Mouse (Mus musculus) cerebellum, adult 8-10 months (tissue): Measurements from ENCODE around the gene Hydin.
"Not testable (repeated sequence)": the region's sequence is repeated elsewhere in the genome, so short reads cannot be mapped to it uniquely, and the experiment has no call there.

Source experiments
- DNase-seq: peaks from one replicate; pipeline ENCODE4 v3.0.0; 2022

Gene Hydin

GRCm38 (mm10) chr8:110454466-110454865 is 187.7 kb downstream of the Hydin start:
- DNase-seq: no peak

GRCm38 (mm10) chr8:110457424-110457823 is 190.6 kb downstream of the Hydin start:
- no peak for DNase-seq

DNA sequence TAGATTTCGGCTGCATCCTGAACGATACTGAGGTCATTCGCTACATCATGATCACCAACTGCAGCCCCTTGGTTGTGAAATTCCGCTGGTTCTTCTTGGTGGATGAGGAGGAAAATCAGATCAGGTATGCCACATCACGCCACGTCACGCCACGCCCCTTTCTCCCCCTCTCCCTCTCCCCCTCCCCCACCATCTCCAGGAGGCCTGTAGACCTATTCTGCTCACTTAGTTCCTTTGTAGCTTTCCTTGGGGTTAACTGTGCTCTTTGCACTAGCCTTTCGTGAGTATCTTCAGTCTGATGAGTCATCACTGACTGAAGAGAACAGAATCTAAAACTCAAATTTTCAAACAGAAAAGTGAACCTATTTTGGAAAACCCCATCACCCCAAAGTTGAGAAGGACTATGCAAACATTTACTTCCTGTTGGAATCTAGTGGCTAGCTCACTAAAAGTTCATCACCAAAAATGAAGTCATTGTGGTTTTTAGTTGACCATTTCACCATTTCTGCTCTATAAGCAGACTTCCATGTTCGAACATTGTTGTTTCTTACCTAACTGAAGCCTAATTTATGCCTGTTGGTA is 195.9 kb downstream of the Hydin start:
- no peak for DNase-seq

- no peak for DNase-seq
Measured at GRCm38 (mm10) chr8:110463773-110464460, 197.1 kb downstream of the Hydin start.

DNA sequence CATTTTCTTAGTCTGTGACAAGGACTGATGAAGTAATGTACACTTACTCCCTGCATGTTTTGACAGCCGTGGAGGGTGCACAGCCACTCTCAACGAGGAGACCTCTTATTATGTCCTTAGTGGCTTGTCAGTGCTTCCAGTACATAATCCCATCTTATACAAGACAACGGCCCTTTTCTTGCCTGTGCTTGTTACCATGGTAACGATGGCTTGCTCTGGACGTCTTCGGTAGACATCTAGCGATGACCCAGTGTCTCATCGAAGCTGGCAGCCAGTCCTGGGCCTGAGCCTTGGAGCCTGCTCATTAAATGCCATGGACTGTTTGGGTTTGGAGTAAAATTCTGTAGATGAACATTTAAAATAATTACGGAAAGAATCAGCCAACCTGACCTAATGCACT is 198.8 kb downstream of the Hydin start:
- no peak for DNase-seq

- no peak for DNase-seq
Measured at GRCm38 (mm10) chr8:110477256-110477655, 210.5 kb downstream of the Hydin start.

GRCm38 (mm10) chr8:110478576-110478975 is 211.8 kb downstream of the Hydin start:
- peak; percentile 71 for DNase-seq

GRCm38 (mm10) chr8:110479401-110479800 is 212.6 kb downstream of the Hydin start:
- DNase-seq: no peak

GRCm38 (mm10) chr8:110482275-110482674 is 215.5 kb downstream of the Hydin start:
- DNase-seq: no peak

DNA sequence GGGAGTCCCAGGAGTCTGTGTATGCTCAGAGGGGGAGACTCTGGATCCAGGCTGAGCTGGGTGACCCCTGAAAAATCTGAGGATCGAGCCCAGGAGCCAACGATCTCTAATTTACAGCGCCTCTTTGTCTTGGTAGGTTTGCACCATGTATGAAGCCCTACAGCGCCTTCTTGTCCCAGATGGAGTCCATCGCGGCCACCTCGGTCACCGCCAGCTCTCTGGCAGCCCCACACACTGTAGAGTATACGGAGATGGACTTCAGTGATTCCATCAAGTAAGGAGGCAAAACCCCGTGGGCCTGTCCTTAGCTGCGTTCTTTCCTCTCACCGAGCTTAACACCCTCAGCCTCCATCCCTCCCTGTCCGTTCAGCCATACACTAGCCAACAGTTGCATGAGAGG is 218.5 kb downstream of the Hydin start:
- DNase-seq: no peak

- no peak for DNase-seq
Measured at GRCm38 (mm10) chr8:110486020-110486419, 219.2 kb downstream of the Hydin start.

DNA sequence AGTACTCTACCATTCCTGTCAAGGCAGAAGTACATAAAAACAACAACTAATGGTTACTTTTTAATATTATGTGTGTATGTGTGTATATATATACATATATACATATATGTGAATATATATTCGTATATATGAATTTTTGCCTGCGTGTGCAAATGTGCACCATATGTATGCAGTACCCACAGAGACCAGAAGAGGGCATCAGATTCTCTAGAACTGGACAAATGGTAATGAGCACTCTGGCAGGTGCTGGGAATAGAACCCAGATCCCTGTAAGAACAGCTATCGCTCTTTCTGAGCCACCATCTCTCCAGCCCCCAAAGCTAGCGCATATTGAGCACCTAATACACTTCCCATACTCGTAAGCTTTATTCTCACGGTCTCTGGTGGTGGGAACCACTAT is 220.9 kb downstream of the Hydin start:
- DNase-seq: no peak

DNA sequence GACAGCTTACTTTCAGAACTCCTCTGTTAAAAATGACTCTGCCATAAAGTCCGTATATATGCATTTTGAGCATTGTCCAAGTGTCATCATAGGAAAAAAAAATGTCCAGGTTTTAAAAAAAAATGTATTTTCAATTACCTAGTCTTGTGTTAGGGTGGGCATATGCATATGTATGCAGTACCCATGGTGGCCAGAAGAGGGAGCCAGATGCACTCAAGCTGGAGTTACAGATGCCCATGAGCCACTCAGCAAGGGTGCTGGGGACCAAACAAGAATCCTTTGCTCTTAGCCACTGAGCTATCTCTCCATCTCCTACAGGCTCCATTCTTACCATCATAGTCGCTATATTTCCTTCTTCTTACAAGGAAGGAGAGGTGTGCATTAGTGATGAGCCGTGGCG is 222.6 kb downstream of the Hydin start:
- DNase-seq: no peak

GRCm38 (mm10) chr8:110491118-110491517 is 224.3 kb downstream of the Hydin start:
- DNase-seq: no peak

DNA sequence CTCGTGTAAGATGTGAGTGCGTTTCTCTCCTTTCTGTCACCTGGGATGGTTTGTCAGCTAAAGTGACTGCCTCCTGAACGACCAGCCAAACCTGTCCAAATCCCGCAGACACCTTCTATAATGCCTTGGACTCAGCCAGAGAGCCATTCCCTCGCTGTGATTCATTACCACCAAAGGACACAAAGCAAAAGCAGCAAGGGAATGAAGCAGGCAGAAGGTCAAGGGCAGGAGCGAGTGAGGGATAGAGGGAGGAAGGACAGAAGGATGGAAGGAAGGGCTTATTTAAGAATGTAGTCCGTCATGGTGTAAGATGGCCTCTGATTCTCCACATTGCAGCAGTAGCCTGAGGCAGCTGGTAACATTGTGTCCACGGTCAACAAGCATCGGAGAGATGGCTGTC is 229.5 kb downstream of the Hydin start:
- no peak for DNase-seq

- no peak for DNase-seq
Measured at GRCm38 (mm10) chr8:110500253-110500652, 233.5 kb downstream of the Hydin start.

DNA sequence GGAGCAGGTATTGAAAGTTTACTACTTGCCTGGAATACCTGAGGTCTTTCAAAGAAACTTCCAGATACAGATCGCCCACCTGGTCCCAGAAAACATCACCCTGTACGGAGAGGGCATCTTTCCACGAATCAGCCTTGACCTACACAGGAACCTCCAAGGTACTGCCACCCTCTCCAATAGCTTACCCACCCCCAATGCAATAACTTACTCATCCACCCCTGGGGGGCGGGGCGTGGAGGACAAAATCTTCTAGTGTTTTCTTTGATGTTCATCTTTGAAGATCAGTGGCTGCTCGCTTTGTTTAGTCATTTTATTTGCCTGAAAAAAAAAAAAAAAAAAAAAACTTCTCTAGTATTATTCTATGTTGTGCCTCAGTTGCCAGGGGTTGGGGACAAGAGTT is 233.9 kb downstream of the Hydin start:
- DNase-seq: no peak

DNA sequence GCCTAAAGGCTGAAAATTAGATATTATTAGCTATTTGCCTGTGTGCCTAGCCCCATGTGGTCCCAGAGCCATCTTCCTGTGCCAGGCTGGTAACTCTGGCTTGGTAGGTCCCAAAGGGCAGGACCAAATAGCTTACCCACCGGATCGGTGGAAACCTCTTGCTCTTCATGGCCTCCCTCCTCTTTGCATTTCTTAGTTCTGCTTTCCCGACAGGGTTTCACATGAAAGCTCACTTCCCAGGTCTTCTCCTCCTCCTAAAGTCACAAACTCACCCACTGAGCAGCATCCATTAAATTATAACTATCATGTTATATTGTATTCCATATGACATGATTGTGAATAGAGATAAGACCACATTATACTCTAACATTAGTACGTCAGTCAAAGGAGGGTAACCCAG is 234.6 kb downstream of the Hydin start:
- DNase-seq: no peak

- DNase-seq: no peak
Measured at GRCm38 (mm10) chr8:110502880-110503279, 236.1 kb downstream of the Hydin start.

DNA sequence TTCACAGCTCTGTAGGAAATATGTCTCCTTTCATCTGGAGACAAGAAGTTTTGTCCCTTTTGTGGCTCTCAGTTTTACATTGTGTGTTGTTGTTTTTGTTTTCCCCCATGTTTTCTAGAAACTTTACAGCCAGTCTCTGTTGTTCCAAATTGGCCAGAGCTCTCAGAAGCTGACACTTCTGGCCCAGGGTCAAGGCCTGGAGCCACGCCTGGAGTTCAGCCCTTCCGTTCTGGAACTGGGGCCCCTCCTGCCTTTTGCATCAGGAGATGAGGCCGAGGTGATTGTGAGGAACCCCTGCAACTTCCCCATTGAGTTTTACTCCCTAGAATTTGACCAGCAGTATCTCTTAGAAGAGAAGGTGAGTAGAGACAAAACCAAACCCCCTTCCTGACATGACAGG is 242.0 kb downstream of the Hydin start:
- no peak for DNase-seq

DNA sequence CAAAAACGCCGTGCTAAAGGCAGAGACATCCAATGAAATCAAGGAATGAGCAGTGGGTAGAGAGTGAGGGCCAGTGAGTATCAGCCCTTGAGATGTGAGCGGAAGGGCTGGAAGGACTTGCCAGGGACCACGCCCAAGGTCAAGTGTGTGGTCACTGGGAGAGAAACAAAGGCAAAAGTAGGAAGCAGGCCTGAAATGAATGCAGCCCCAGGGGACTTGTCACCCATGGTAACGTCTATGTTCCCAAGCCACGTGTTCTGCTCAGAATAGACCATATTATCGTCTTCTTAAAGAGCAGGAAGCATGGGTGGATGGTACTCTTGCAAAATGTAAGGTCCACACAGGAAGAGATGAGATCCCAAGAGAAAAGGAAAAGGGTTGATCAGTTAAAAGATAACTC is 253.0 kb downstream of the Hydin start:
- DNase-seq: no peak

DNA sequence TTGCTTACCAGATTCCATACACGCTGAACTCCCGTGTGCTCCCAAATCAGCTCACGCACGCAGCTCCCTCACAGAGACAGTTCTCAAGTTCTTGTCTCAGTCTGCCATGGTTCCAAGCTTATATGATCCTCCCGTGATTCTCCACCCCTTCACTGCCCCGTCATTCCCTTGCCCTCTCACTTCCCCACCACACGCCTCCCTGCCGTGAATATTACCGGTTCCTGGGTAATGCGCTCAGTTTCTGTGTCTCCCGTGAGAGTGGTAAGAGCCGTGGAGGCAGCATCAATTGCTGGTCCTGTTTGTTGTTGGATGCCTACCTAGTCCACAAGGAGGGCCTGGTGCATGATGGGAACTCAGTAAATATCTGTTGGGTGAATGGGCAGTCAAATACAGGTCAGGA is 255.1 kb downstream of the Hydin start:
- DNase-seq: no peak

DNA sequence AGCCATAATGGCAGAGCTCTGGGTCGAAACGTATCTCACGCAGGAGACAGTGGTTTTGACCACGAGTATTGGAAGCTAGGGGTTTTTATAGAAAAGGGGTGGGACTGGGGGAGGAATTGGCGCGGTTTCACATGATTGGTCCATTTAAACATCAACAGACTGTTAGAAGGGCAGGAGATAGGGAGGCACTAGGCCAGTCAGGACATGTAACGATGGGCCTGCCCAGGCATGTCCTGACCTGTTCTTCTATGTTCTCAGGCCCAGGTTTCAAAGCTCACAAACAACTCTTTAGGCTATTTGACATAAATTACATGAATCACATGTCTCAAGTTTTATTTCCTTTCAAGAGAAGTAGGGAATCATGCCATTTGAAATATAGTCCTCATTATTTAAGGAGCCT is 255.7 kb downstream of the Hydin start:
- not testable (repeated sequence) for DNase-seq

GRCm38 (mm10) chr8:110522985-110523384 is 256.2 kb downstream of the Hydin start:
- DNase-seq: no peak

- no peak for DNase-seq
Measured at GRCm38 (mm10) chr8:110525229-110525628, 258.5 kb downstream of the Hydin start.
